Mouse (Mus musculus) lung, embryonic 14.5 days (tissue): ENCODE measurements around the gene C1qtnf1. TPM values are rescaled to one million over a fixed set of nuclear protein-coding genes. Genes with fewer than 3 reads are reported as not detected.

Experiments
- ATAC-seq: fragments of 200-750 bp; cut with Nextera tagmentation; 2 replicates; pipeline ENCODE4 v1.8.0; 2017; ENCODE audit warnings: mild to moderate bottlenecking, moderate TSS enrichment, moderate library complexity; ENCODE audit not compliant: insufficient read depth
- DNase-seq: peaks from one replicate; pipeline ENCODE4 v3.0.0-alpha.2; 2015
- H3K27ac ChIP-seq: fragments of 300-500 bp; sonication (generic); 2 replicates; pipeline ENCODE4 v1.5.1; 2014; ENCODE audit warnings: low read depth, mild to moderate bottlenecking, moderate library complexity
- H3K27me3 ChIP-seq: fragments of 300-500 bp; sonication (generic); 2 replicates; pipeline ENCODE4 v1.6.1; 2014; ENCODE audit warnings: low read length, control low read depth; ENCODE audit not compliant: insufficient read depth
- H3K36me3 ChIP-seq: fragments of 300-500 bp; sonication (generic); 2 replicates; pipeline ENCODE4 v1.6.1; 2014; ENCODE audit warnings: control low read depth; ENCODE audit not compliant: insufficient read depth
- H3K4me1 ChIP-seq: fragments of 300-500 bp; sonication (generic); 2 replicates; pipeline ENCODE4 v1.6.1; 2014; ENCODE audit warnings: antibody characterized with exemption, control low read depth; ENCODE audit not compliant: insufficient read depth
- H3K4me2 ChIP-seq: fragments of 300-500 bp; sonication (generic); 2 replicates; pipeline ENCODE4 v1.6.1; 2014; ENCODE audit warnings: mild to moderate bottlenecking
- H3K4me3 ChIP-seq: fragments of 300-500 bp; sonication (generic); 2 replicates; pipeline ENCODE4 v1.5.1; 2014; ENCODE audit warnings: low read depth, low read length
- H3K9ac ChIP-seq: fragments of 300-500 bp; sonication (generic); 2 replicates; pipeline ENCODE4 v1.6.1; 2014
- H3K9me3 ChIP-seq: fragments of 300-500 bp; sonication (generic); 2 replicates; pipeline ENCODE4 v1.6.1; 2016; ENCODE audit warnings: low read depth, low read length, control low read depth
- CTCF ChIP-seq: IDR thresholded peaks from 2 replicates; pipeline ENCODE4 v1.5.1; 2016; ENCODE audit warnings: antibody characterized with exemption, low read depth
- WGBS: fragments of 180-500 bp; shearing (Covaris S2); extraction: QIAGEN DNeasy Blood & Tissue Kit; methylation state at CpG from one replicate; pipeline ENCODE4 v1.1.7; 2014; 5-methylcytosine and 5-hydroxymethylcytosine counted together
- polyA plus RNA-seq: library from polyadenylated mRNA; unstranded; fragments of >200 nt; fragmentation: Nextera tagmentation; extraction: Ambion mirVana; gene quantifications from 2 replicates; pipeline ENCODE4 v1.2.1, GENCODE M21; 2014

Gene C1qtnf1
- polyA plus RNA-seq, 1 experiment from 2014 or later = 7.7 TPM

- H3K27me3 ChIP-seq = no peaks in the 10 kb centered on the region
- no peaks in the 10 kb centered on the region for H3K4me1 ChIP-seq
- no peaks in the 10 kb centered on the region for H3K9me3 ChIP-seq
- no peak overlapping the region for H3K4me3 ChIP-seq
- ATAC-seq (no peak), DNase-seq (no peak)
- H3K36me3 ChIP-seq = peaks cover 58% of the 10 kb centered on the region
- TF ChIP-seq CTCF = no peak
- H3K9ac ChIP-seq = no peak overlapping the region
- no peak overlapping the region for H3K4me2 ChIP-seq
- 85% methylated on average over 2 of the region's 2 CpGs for WGBS
- no peak overlapping the region for H3K27ac ChIP-seq
Observed at GRCm38 (mm10) chr11:118412601-118413000, 15.4 kb upstream of the C1qtnf1 start.

- no peaks in the 10 kb centered on the region for H3K9me3 ChIP-seq
- WGBS = 84% methylated on average over 4 of the region's 4 CpGs
- peaks cover 3% of the 10 kb centered on the region; the same call in 1 of the 2 replicates for H3K4me1 ChIP-seq
- no peak overlapping the region for H3K27ac ChIP-seq
- ATAC-seq (no peak), DNase-seq (no peak)
- peaks cover 54% of the 10 kb centered on the region for H3K36me3 ChIP-seq
- TF ChIP-seq CTCF = no peak
- no peak overlapping the region for H3K9ac ChIP-seq
- no peak overlapping the region for H3K4me2 ChIP-seq
- H3K27me3 ChIP-seq = no peaks in the 10 kb centered on the region
- H3K4me3 ChIP-seq = no peak overlapping the region
Observed at GRCm38 (mm10) chr11:118413055-118413454, 14.9 kb upstream of the C1qtnf1 start.

GRCm38 (mm10) chr11:118414270-118414669, 13.7 kb upstream of the C1qtnf1 start:
- H3K4me2 ChIP-seq = no peak overlapping the region
- no peak overlapping the region for H3K4me3 ChIP-seq
- no peaks in the 10 kb centered on the region for H3K27me3 ChIP-seq
- WGBS = 94% methylated on average over 5 of the region's 5 CpGs
- TF ChIP-seq CTCF = no peak
- ATAC-seq (no peak), DNase-seq (no peak)
- peaks cover 47% of the 10 kb centered on the region for H3K36me3 ChIP-seq
- peaks cover 4% of the 10 kb centered on the region; the same call in 1 of the 2 replicates for H3K4me1 ChIP-seq
- no peaks in the 10 kb centered on the region for H3K9me3 ChIP-seq
- no peak overlapping the region for H3K27ac ChIP-seq
- no peak overlapping the region for H3K9ac ChIP-seq

- Histone ChIP-seq H3K4me3 (no peak overlapping the region), H3K36me3 (peaks cover 35% of the 10 kb centered on the region), H3K9me3 (no peaks in the 10 kb centered on the region), H3K4me1 (peaks cover 8% of the 10 kb centered on the region), H3K27ac (no peak overlapping the region), H3K4me2 (no peak overlapping the region), H3K27me3 (no peaks in the 10 kb centered on the region), H3K9ac (no peak overlapping the region)
- no peak for ATAC-seq
- no peak for TF ChIP-seq CTCF
- 86% methylated on average over 6 of the region's 6 CpGs for WGBS
- no peak for DNase-seq
Observed at GRCm38 (mm10) chr11:118415630-118416029, 12.4 kb upstream of the C1qtnf1 start.

GRCm38 (mm10) chr11:118416046-118416445, 12.0 kb upstream of the C1qtnf1 start:
- no peak overlapping the region for H3K9ac ChIP-seq
- DNase-seq (no peak), ATAC-seq (no peak)
- peaks cover 30% of the 10 kb centered on the region for H3K36me3 ChIP-seq
- no peak overlapping the region for H3K4me3 ChIP-seq
- peaks cover 8% of the 10 kb centered on the region for H3K4me1 ChIP-seq
- H3K9me3 ChIP-seq = no peaks in the 10 kb centered on the region
- WGBS = 86% methylated on average over 7 of the region's 7 CpGs
- no peak for TF ChIP-seq CTCF
- H3K27me3 ChIP-seq = no peaks in the 10 kb centered on the region
- H3K27ac ChIP-seq = no peak overlapping the region
- H3K4me2 ChIP-seq = no peak overlapping the region

GRCm38 (mm10) chr11:118417496-118417895, 10.5 kb upstream of the C1qtnf1 start:
- Histone ChIP-seq H3K4me2 (peak overlapping the region; percentile 74), H3K9ac (peak overlapping the region; percentile 93), H3K27me3 (no peaks in the 10 kb centered on the region), H3K36me3 (peaks cover 17% of the 10 kb centered on the region; the same call in 1 of the 2 replicates), H3K9me3 (no peaks in the 10 kb centered on the region), H3K4me3 (0 out of 2 replicates have a peak overlapping the region, but pooled peaks have one; percentile 92), H3K4me1 (peaks cover 8% of the 10 kb centered on the region), H3K27ac (no peak overlapping the region)
- TF ChIP-seq CTCF = no peak
- DNase-seq (no peak), ATAC-seq (no peak)
- WGBS = 92% methylated on average over 9 of the region's 9 CpGs

GRCm38 (mm10) chr11:118418442-118418833, 9.6 kb upstream of the C1qtnf1 start:
- no peak for ATAC-seq
- 3% methylated on average over 12 of the region's 12 CpGs for WGBS
- TF ChIP-seq CTCF = no peak
- Histone ChIP-seq H3K4me1 (peaks cover 9% of the 10 kb centered on the region), H3K36me3 (peaks cover 16% of the 10 kb centered on the region; the same call in 1 of the 2 replicates), H3K4me2 (peak overlapping the region; percentile 74), H3K27me3 (no peaks in the 10 kb centered on the region), H3K9ac (peak overlapping the region; percentile 93), H3K9me3 (no peaks in the 10 kb centered on the region), H3K27ac (peak overlapping the region; percentile 76; the same call in 1 of the 2 replicates), H3K4me3 (peak overlapping the region; percentile 92)
- no peak for DNase-seq
